Mouse (Mus musculus) lung, postnatal 0 days (tissue): ENCODE measurements at regions not wholly inside any gene's neighbourhood (a gene's known extent, or its start where the extent isn't known, plus 50 kb on each side); places are given as distances from the start of the nearest gene placed in this dataset.

Experiments
- CTCF ChIP-seq: IDR thresholded peaks from 2 replicates; pipeline ENCODE4 v1.5.1; 2016; ENCODE audit warnings: antibody characterized with exemption, mild to moderate bottlenecking
- EP300 ChIP-seq: IDR thresholded peaks from 2 replicates; pipeline ENCODE4 v1.6.1; 2016; ENCODE audit warnings: antibody characterized with exemption, mild to moderate bottlenecking, control low read depth

DNA sequence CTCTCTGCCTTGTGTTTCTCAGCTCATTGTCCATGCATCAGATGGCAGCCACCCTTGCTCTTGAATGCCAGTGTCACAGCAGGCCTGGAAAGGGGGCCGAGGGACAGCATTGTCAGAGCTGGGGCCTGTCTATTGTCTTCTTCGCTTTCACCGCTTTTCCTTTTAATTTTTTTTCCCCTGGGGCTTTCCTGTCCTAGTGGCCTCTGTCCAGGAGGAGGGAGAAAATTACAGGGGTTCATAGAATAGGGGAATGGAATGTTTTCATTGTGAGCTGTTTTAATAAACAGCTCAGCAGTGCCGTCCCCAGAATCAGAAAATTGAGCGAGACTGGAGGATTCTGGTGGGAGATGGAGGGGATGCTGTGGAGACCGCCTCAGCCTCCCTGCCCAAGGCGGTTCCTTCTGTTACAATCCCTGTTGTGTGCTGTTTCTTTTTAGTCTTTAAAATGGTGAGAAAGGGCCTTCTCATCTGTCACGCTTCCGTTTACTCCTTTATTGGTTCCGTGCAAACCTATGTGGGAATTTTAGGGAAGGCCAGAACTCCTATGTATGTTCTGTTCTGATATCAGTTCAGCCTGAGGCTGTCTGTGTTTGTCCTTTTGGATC, 217.2 kb upstream of the Ubash3b start:
- TF ChIP-seq CTCF = no peak
- TF ChIP-seq EP300 = no peak
